Mouse (Mus musculus): Measurements from ENCODE around the gene Apopt1. TPM values are rescaled to one million over a fixed set of nuclear protein-coding genes. Genes with fewer than 3 reads are reported as not detected.

The Apopt1 gene
- total RNA-seq (2014; rRNA removed) (23.6 and 28.1 TPM in 2 replicates), polyA plus RNA-seq (2015; fragmentation: Nextera tagmentation; extraction: Ambion mirVana) (60.3 and 63.9 TPM in 2 replicates)

DNA sequence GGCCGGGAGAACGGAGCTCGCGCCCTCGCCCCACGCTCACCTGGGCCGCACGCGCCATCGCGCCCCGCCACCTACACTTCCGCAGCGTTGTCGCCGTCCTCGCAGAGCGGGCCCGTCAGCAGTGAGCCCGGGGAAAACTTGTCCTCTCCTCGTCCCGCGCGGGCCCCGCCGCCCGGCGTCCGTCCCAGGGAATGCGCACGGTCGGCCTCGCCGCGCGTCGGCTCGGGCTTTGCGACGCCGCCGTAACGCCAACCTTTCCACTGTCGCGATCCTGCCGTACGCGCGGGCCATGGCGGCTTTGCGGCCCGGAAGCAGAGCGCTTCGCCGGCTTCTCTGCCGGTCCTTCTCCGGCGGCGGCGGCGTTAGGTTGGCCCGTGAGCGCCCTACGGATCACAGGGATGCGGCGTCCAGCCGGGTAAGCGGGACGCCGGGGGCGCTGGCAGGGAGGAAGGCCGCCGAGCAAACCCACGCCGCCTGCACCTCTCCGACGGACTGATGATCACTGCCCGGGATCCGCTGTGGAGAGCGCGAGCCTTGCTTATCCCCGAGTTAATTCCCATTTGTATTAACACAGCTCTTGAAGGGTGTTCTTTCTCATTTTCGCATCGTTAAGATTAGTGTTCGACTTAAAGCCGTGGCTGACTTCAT lies at the start of gene Apopt1, which contains the start of gene Bag5:
Gene Apopt1 (plus strand): TSS at position 258 of the 648 bp plus-strand sequence.
Gene Bag5 (minus strand): TSS at position 254 of the 648 bp plus-strand sequence.
- peak within 1 kb of the TSS; percentile 87 for H3K27ac ChIP-seq
- WGBS = 1% methylated on average over 64 of the region's 86 CpGs
- peaks cover 24% of the 10 kb centered on the region for H3K36me3 ChIP-seq (ENCODE audit: insufficient read depth, low read length)
- H3K4me1 ChIP-seq (ENCODE audit: insufficient read depth, low read length) = peaks cover 9% of the 10 kb centered on the region
- peak; percentile 96 for ATAC-seq
- H3K4me3 ChIP-seq (ENCODE audit: low read length) = peak within 1 kb of the TSS; percentile 98
- TF ChIP-seq CTCF (IDR thresholded peaks at IDR 0.05; ENCODE audit: low read depth) = no peak
- peak within 1 kb of the TSS; percentile 97 for H3K9ac ChIP-seq (replicated peaks; ENCODE audit: low read length)
- peak; percentile 97 for DNase-seq (ENCODE audit: low spot score)
- no peaks in the 10 kb centered on the region for H3K9me3 ChIP-seq (ENCODE audit: low read length)
- H3K4me2 ChIP-seq (ENCODE audit: low read depth, low read length) = peak within 1 kb of the TSS; percentile 91
- H3K27me3 ChIP-seq (ENCODE audit: insufficient read depth, low read length) = no peaks in the 10 kb centered on the region

DNA sequence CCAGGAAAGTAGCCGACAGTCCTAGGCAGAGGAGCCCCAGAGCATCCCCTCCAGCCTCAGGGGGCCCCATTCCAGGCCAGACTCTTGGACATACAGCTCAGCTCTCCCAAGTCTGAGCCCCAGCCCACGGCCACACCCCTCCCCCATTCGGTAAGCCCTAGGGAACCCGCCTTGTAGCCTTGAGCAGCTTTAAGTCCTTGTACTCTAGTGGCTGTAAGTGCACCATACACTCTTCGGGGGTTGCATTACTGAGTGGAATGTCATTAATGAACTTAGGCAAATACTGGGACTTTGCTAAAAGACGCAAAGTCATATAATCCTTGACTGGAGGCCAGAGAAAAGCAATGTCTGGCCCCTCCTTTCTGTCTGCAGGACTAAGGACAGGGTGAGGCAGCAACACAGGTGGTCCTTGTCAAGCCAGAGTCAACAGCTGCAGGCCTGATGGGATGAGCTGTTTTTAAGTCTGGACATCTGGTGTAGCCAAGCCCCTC lies 48.9 kb upstream of the Apopt1 start:
- Histone ChIP-seq H3K9me3 (ENCODE audit: low read length) (no peaks in the 10 kb centered on the region), H3K9ac (replicated peaks; ENCODE audit: low read length) (no peak overlapping the region), H3K36me3 (ENCODE audit: insufficient read depth, low read length) (peaks cover 5% of the 10 kb centered on the region; the same call in 1 of the 2 replicates), H3K4me3 (ENCODE audit: low read length) (no peak overlapping the region), H3K4me2 (ENCODE audit: low read depth, low read length) (no peak overlapping the region), H3K27ac (no peak overlapping the region), H3K4me1 (ENCODE audit: insufficient read depth, low read length) (0 out of 2 replicates have a peak, but pooled peaks cover 9% of the 10 kb centered on the region), H3K27me3 (ENCODE audit: insufficient read depth, low read length) (no peaks in the 10 kb centered on the region)
- 49% methylated on average over 6 of the region's 6 CpGs for WGBS
- TF ChIP-seq CTCF (IDR thresholded peaks at IDR 0.05; ENCODE audit: low read depth) = no peak
- ATAC-seq (no peak), DNase-seq (ENCODE audit: low spot score) (peak; percentile 25)

DNA sequence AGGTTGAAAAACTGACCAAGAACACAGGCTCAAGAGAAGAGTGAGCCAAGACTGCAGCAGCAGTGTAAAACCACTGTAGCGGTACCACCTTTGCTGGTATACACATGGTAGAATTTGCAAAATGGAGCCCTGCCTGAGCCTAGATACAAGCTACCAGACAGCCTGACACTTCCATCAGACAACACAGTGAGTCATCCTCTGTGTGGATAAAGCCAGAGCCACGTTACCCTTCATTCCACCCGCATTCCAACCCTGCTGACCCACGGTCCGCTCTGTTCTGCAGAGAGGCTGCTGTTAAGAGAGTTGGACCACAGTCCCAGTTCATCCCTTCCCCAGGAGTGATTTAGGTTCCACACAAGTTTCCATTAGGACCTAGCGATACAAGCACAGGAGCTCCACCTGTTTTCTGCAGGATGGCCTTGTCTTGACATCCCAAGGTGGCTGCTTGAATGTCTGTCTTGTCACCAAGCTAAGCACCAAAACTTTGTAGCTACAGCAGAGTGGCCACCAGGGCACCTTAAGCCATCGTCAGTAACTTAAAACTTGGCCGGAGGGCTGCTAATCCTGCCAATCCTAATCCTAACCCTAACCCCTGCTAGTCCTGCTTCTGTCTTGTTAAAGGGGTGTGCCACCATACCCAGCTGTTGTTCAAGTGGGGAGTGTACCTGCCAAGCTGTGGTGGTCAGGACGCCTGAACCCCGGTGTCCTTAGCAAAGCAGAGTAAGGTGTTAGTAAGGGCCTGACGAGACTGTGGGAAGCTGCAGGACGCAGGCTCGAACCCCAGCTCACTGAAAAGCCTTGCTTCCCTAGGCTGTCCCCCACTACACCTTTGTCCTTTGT lies 47.8 kb upstream of the Apopt1 start:
- Histone ChIP-seq H3K4me2 (ENCODE audit: low read depth, low read length) (no peak overlapping the region), H3K27ac (0 out of 2 replicates have a peak overlapping the region, but pooled peaks have one; percentile 4), H3K9me3 (ENCODE audit: low read length) (no peaks in the 10 kb centered on the region), H3K9ac (replicated peaks; ENCODE audit: low read length) (no peak overlapping the region), H3K36me3 (ENCODE audit: insufficient read depth, low read length) (peaks cover 5% of the 10 kb centered on the region; the same call in 1 of the 2 replicates), H3K27me3 (ENCODE audit: insufficient read depth, low read length) (no peaks in the 10 kb centered on the region), H3K4me3 (ENCODE audit: low read length) (no peak overlapping the region), H3K4me1 (ENCODE audit: insufficient read depth, low read length) (0 out of 2 replicates have a peak, but pooled peaks cover 9% of the 10 kb centered on the region)
- no peak for TF ChIP-seq CTCF (IDR thresholded peaks at IDR 0.05; ENCODE audit: low read depth)
- WGBS = 81% methylated on average over 13 of the region's 13 CpGs
- ATAC-seq = no peak
- no peak for DNase-seq (ENCODE audit: low spot score)

DNA sequence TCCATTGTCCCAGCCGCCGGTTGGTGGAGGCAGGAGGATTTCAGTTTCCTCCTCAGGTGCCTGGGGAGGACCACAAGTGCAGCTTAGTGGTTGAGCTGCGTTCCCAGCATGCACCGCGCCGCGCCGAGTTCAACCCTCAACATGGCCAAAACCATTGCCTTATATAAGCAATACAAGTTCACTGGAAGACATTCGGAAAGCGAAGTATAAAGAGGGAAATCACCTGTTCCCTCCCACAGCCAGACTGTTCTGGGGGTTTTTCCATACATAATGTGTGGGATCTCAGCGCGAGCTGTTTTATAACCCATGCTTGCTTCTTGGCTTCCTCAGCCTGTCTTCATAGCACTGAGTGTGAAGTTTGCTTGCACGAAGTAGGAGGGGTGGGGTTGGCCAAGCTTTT lies 46.7 kb upstream of the Apopt1 start:
- no peak overlapping the region for H3K4me2 ChIP-seq (ENCODE audit: low read depth, low read length)
- H3K9me3 ChIP-seq (ENCODE audit: low read length) = no peaks in the 10 kb centered on the region
- H3K27ac ChIP-seq = no peak overlapping the region
- no peak overlapping the region for H3K4me3 ChIP-seq (ENCODE audit: low read length)
- H3K36me3 ChIP-seq (ENCODE audit: insufficient read depth, low read length) = peaks cover 5% of the 10 kb centered on the region; the same call in 1 of the 2 replicates
- 0 out of 2 replicates have a peak, but pooled peaks cover 9% of the 10 kb centered on the region for H3K4me1 ChIP-seq (ENCODE audit: insufficient read depth, low read length)
- no peaks in the 10 kb centered on the region for H3K27me3 ChIP-seq (ENCODE audit: insufficient read depth, low read length)
- H3K9ac ChIP-seq (replicated peaks; ENCODE audit: low read length) = no peak overlapping the region
- 80% methylated on average over 13 of the region's 13 CpGs for WGBS
- DNase-seq (ENCODE audit: low spot score) (no peak), ATAC-seq (no peak)
- no peak for TF ChIP-seq CTCF (IDR thresholded peaks at IDR 0.05; ENCODE audit: low read depth)

DNA sequence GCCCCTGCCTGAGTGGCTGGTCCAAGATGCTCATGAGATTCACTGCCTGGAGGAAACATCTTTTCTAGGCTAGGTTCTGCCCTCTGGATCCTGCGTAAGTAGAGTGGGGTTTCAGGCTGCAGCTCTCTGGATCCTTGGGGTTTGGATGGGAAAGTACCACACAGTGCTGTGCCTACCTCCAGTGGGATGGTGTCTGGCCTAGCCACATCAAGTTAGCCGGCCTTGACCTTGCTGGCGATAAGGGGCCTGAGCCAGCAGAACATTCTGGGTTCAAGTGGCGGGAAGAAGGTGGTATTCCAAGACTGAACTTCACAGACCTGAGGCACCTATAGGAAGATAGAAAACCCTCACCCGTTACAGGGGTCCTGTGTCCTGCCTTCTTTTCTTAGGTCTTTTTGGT lies 45.6 kb upstream of the Apopt1 start:
- Histone ChIP-seq H3K4me2 (ENCODE audit: low read depth, low read length) (no peak overlapping the region), H3K27me3 (ENCODE audit: insufficient read depth, low read length) (no peaks in the 10 kb centered on the region), H3K4me3 (ENCODE audit: low read length) (no peak overlapping the region), H3K36me3 (ENCODE audit: insufficient read depth, low read length) (0 out of 2 replicates have a peak, but pooled peaks cover 5% of the 10 kb centered on the region), H3K27ac (no peak overlapping the region; the same call in 1 of the 2 replicates), H3K9ac (replicated peaks; ENCODE audit: low read length) (no peak overlapping the region), H3K4me1 (ENCODE audit: insufficient read depth, low read length) (peaks cover 11% of the 10 kb centered on the region), H3K9me3 (ENCODE audit: low read length) (no peaks in the 10 kb centered on the region)
- DNase-seq (ENCODE audit: low spot score) (no peak), ATAC-seq (no peak)
- 85% methylated on average over 5 of the region's 5 CpGs for WGBS
- TF ChIP-seq CTCF (IDR thresholded peaks at IDR 0.05; ENCODE audit: low read depth) = no peak

DNA sequence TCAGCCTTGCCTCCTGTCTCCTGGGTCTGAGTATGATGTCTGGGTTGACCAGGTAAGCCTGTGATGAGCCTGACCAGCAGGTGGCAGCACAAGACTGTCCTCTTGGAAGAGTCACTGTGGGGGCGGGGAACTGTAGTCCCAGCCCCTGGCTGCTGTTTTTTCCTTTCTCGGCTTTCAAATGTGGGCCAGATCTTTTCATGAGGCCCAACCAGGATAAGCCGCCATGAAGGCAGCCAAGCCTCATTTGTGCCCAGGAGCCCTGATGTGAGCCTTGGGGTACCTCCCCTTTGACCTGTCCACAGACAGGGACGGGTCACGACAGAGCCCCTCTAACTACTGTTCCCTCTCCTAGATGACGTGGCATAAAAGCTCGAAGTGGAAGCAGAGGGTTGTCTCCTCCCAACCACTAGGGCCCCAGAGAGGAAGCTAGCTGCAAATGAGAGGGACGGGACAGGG lies 44.6 kb upstream of the Apopt1 start:
- Histone ChIP-seq H3K27me3 (ENCODE audit: insufficient read depth, low read length) (no peaks in the 10 kb centered on the region), H3K9me3 (ENCODE audit: low read length) (no peaks in the 10 kb centered on the region), H3K4me3 (ENCODE audit: low read length) (peak overlapping the region; percentile 85), H3K36me3 (ENCODE audit: insufficient read depth, low read length) (0 out of 2 replicates have a peak, but pooled peaks cover 5% of the 10 kb centered on the region), H3K4me1 (ENCODE audit: insufficient read depth, low read length) (peaks cover 17% of the 10 kb centered on the region), H3K4me2 (ENCODE audit: low read depth, low read length) (peak overlapping the region; percentile 77), H3K27ac (peak overlapping the region; percentile 71), H3K9ac (replicated peaks; ENCODE audit: low read length) (peak overlapping the region; percentile 97)
- TF ChIP-seq CTCF (IDR thresholded peaks at IDR 0.05; ENCODE audit: low read depth) = peak; percentile 97
- peak; percentile 98 for DNase-seq (ENCODE audit: low spot score)
- peak; percentile 64 for ATAC-seq
- 5% methylated on average over 8 of the region's 8 CpGs for WGBS
